In the genomic region with DNA sequence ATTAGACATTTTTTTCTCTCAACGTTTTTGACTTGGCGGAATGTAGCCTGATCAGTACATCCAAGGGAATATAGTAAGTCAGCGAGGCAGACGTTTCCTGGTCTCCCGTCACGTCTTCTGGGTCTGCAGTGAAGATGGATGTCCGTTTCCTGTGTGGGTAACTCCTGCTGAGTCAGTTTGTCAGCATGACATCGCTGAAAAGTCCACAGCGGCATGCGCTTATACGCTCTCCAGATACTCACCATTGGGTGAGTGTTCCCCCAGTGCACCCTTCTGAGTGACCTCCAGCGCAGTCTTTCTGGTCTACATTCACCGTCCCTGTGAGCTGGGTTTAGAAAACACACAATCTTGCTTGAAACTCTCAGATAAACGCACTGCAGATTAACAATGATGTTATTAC, we compare ENCODE assay signal across 10 mouse cellular contexts. TPM values are rescaled to one million over a fixed set of nuclear protein-coding genes. Genes with fewer than 3 reads are reported as not detected.
A peak's percentile ranks its signal among the peaks of the same experiment; 100 is the strongest.
DNase-seq lines count a peak whose midpoint lies in the region; ATAC-seq lines count a peak whose summit lies in the region.
"Had no signal": no experiment of that assay in that cellular context is flagged by ENCODE, and none has a peak within 500 bp of the region (broad histone marks: within the 10 kb centered on the region; RNA-seq: fewer than 3 reads in every experiment).

No protein-coding gene starts in this region.

- no peak overlapping the region for H3K9ac ChIP-seq in limb, embryonic 15.5 days
- no peak overlapping the region for H3K9ac ChIP-seq in heart, embryonic 13.5 days
- no peak overlapping the region for H3K9ac ChIP-seq in liver, embryonic 13.5 days
- H3K9ac ChIP-seq in stomach, embryonic 15.5 days, result no peak overlapping the region

- H3K4me3 ChIP-seq in limb, embryonic 15.5 days, result no peak overlapping the region
- no peak overlapping the region for H3K4me3 ChIP-seq in limb, embryonic 10.5 days
- no peak overlapping the region for H3K4me3 ChIP-seq in heart, embryonic 13.5 days
- no peak overlapping the region for H3K4me3 ChIP-seq in liver, embryonic 13.5 days (replicated peaks)
- H3K4me3 ChIP-seq in stomach, embryonic 15.5 days (replicated peaks), result no peak overlapping the region
- H3K4me3 ChIP-seq: erythroblast, embryonic 14.5 days had no signal

- 63% methylated on average over 14 of the region's 14 CpGs for WGBS in limb, embryonic 15.5 days
- 66% methylated on average over 14 of the region's 14 CpGs for WGBS in limb, embryonic 10.5 days
- WGBS in heart, embryonic 13.5 days, result 38% methylated on average over 14 of the region's 14 CpGs
- WGBS in liver, embryonic 13.5 days (ENCODE audit: insufficient replicate concordance), result 9% methylated on average over 14 of the region's 14 CpGs
- WGBS in stomach, embryonic 15.5 days, result 38% methylated on average over 14 of the region's 14 CpGs

- H3K4me1 ChIP-seq in limb, embryonic 15.5 days, result peaks cover 9% of the 10 kb centered on the region; the same call in 1 of the 2 replicates
- 0 out of 2 replicates have a peak, but pooled peaks cover 3% of the 10 kb centered on the region for H3K4me1 ChIP-seq in limb, embryonic 10.5 days
- peaks cover 34% of the 10 kb centered on the region for H3K4me1 ChIP-seq in heart, embryonic 13.5 days
- 0 out of 2 replicates have a peak, but pooled peaks cover 10% of the 10 kb centered on the region for H3K4me1 ChIP-seq in liver, embryonic 13.5 days (replicated peaks)
- H3K4me1 ChIP-seq in stomach, embryonic 15.5 days, result no peaks in the 10 kb centered on the region

- H3K4me2 ChIP-seq in limb, embryonic 15.5 days, result no peak overlapping the region
- peak overlapping the region; percentile 33 for H3K4me2 ChIP-seq in heart, embryonic 13.5 days
- peak overlapping the region; percentile 19; the same call in 1 of the 2 replicates for H3K4me2 ChIP-seq in liver, embryonic 13.5 days
- H3K4me2 ChIP-seq in stomach, embryonic 15.5 days, result no peak overlapping the region

- H3K27me3 ChIP-seq in limb, embryonic 15.5 days, result no peaks in the 10 kb centered on the region
- no peaks in the 10 kb centered on the region for H3K27me3 ChIP-seq in limb, embryonic 10.5 days (ENCODE audit: low read depth, poor library complexity, severe bottlenecking)
- H3K27me3 ChIP-seq in heart, embryonic 13.5 days (replicated peaks), result no peaks in the 10 kb centered on the region
- H3K27me3 ChIP-seq in liver, embryonic 13.5 days, result no peaks in the 10 kb centered on the region
- H3K27me3 ChIP-seq in stomach, embryonic 15.5 days (replicated peaks), result no peaks in the 10 kb centered on the region
- H3K27me3 ChIP-seq: Patski had no signal

- peak overlapping the region; percentile 17; the same call in 1 of the 2 replicates for H3K27ac ChIP-seq in limb, embryonic 15.5 days
- H3K27ac ChIP-seq in limb, embryonic 10.5 days, result no peak overlapping the region
- peak overlapping the region; percentile 92 for H3K27ac ChIP-seq in heart, embryonic 13.5 days (replicated peaks)
- H3K27ac ChIP-seq in liver, embryonic 13.5 days, result peak overlapping the region; percentile 56
- peak overlapping the region; percentile 74 for H3K27ac ChIP-seq in stomach, embryonic 15.5 days

- no peaks in the 10 kb centered on the region for H3K9me3 ChIP-seq in limb, embryonic 15.5 days
- no peaks in the 10 kb centered on the region for H3K9me3 ChIP-seq in limb, embryonic 10.5 days (replicated peaks)
- no peaks in the 10 kb centered on the region for H3K9me3 ChIP-seq in heart, embryonic 13.5 days
- H3K9me3 ChIP-seq in liver, embryonic 13.5 days (replicated peaks), result no peaks in the 10 kb centered on the region
- H3K9me3 ChIP-seq in stomach, embryonic 15.5 days, result no peaks in the 10 kb centered on the region

- H3K36me3 ChIP-seq in limb, embryonic 15.5 days, result no peaks in the 10 kb centered on the region
- H3K36me3 ChIP-seq in limb, embryonic 10.5 days, result no peaks in the 10 kb centered on the region
- H3K36me3 ChIP-seq in heart, embryonic 13.5 days, result no peaks in the 10 kb centered on the region
- no peaks in the 10 kb centered on the region for H3K36me3 ChIP-seq in liver, embryonic 13.5 days
- H3K36me3 ChIP-seq in stomach, embryonic 15.5 days, result no peaks in the 10 kb centered on the region

- DNase-seq in limb, embryonic 10.5 days (ENCODE audit: low spot score), result no peak
- DNase-seq in liver, embryonic 13.5 days, result no peak
- no peak for DNase-seq in right cerebral cortex, postnatal 10 days (ENCODE audit: low spot score in 2 of 2)
- DNase-seq in spleen, adult 12 weeks (ENCODE audit: low spot score), result no peak
- DNase-seq in thymus, postnatal 14 days, result no peak

- no peak for ATAC-seq in limb, embryonic 15.5 days (ENCODE audit: insufficient number of reproducible peaks, low FRiP score, low TSS enrichment, low read depth)
- ATAC-seq in heart, embryonic 13.5 days (ENCODE audit: extremely low read depth, insufficient number of reproducible peaks, low FRiP score, low TSS enrichment), result no peak
- peak; percentile 56 for ATAC-seq in liver, embryonic 13.5 days (ENCODE audit: low read depth)
- ATAC-seq in stomach, embryonic 15.5 days (ENCODE audit: insufficient read depth, low FRiP score, low read depth), result no peak

RNA-seq across cellular contexts. Expression of a gene that starts 58.5 kb away (rescaled TPM):
- 116 and 136 TPM in 2 replicates for polyA plus RNA-seq in limb, embryonic 15.5 days (2015; fragmentation: Nextera tagmentation; extraction: Ambion mirVana)
- polyA plus RNA-seq in limb, embryonic 10.5 days (2016; fragmentation: Nextera tagmentation; extraction: Ambion mirVana), result 19.4 and 19.6 TPM in 2 replicates
- 63.8 and 64.3 TPM in 2 replicates for polyA plus RNA-seq in heart, embryonic 13.5 days (2015; fragmentation: Nextera tagmentation; extraction: Ambion mirVana)
- 20.8 and 23.0 TPM in 2 replicates for polyA plus RNA-seq in liver, embryonic 13.5 days (2015; fragmentation: Nextera tagmentation; extraction: Ambion mirVana)
- 80.4 and 88.9 TPM in 2 replicates for polyA plus RNA-seq in stomach, embryonic 15.5 days (2015; fragmentation: Nextera tagmentation; extraction: Ambion mirVana)

Comparison
In these comparisons a context has a peak if more than half of its experiments do, and no peak if none do; other contexts are left out.
1. H3K4me2 ChIP-seq: peak in heart, embryonic 13.5 days (single experiment) and liver, embryonic 13.5 days (single experiment); none in limb, embryonic 15.5 days (single experiment) and stomach, embryonic 15.5 days (single experiment).